Mouse (Mus musculus) hindbrain, embryonic 13.5 days (tissue): ENCODE results near the gene Srp9. TPM values are rescaled to one million over a fixed set of nuclear protein-coding genes. Genes with fewer than 3 reads are reported as not detected.
"Not testable (repeated sequence)": the region's sequence is repeated elsewhere in the genome, so short reads cannot be mapped to it uniquely, and the experiment has no call there.

ENCODE experiments used
- ATAC-seq: fragments of 200-750 bp; cut with Nextera tagmentation; 2 replicates; pipeline ENCODE4 v1.8.0; 2017; ENCODE audit warnings: moderate TSS enrichment; ENCODE audit not compliant: low FRiP score
- H3K27ac ChIP-seq: fragments of 300-500 bp; sonication (generic); 2 replicates; pipeline ENCODE4 v1.5.1; 2015; ENCODE audit warnings: inconsistent platforms, mild to moderate bottlenecking, moderate library complexity
- H3K27me3 ChIP-seq: fragments of 300-500 bp; sonication (generic); 2 replicates; pipeline ENCODE4 v1.6.1; 2015; ENCODE audit warnings: mild to moderate bottlenecking, inconsistent platforms
- H3K36me3 ChIP-seq: fragments of 300-500 bp; sonication (generic); 2 replicates; pipeline ENCODE4 v1.6.1; 2015; ENCODE audit warnings: mild to moderate bottlenecking, inconsistent platforms
- H3K4me1 ChIP-seq: fragments of 300-500 bp; sonication (generic); replicated peaks from 2 replicates; pipeline ENCODE4 v1.6.1; 2015; ENCODE audit warnings: inconsistent platforms
- H3K4me2 ChIP-seq: fragments of 300-500 bp; sonication (generic); 2 replicates; pipeline ENCODE4 v1.6.1; 2015; ENCODE audit warnings: inconsistent platforms, mild to moderate bottlenecking, moderate library complexity
- H3K4me3 ChIP-seq: fragments of 300-500 bp; sonication (generic); 2 replicates; pipeline ENCODE4 v1.5.1; 2015; ENCODE audit warnings: mild to moderate bottlenecking, inconsistent platforms
- H3K9ac ChIP-seq: fragments of 300-500 bp; sonication (generic); 2 replicates; pipeline ENCODE4 v1.6.1; 2015; ENCODE audit warnings: mild to moderate bottlenecking, inconsistent platforms
- H3K9me3 ChIP-seq: fragments of 300-500 bp; sonication (generic); 2 replicates; pipeline ENCODE4 v1.6.1; 2016; ENCODE audit warnings: inconsistent platforms
- WGBS: fragments of 180-500 bp; shearing (Covaris S2); methylation state at CpG from one replicate; pipeline ENCODE4 v1.1.7; 2015; 5-methylcytosine and 5-hydroxymethylcytosine counted together
- polyA plus RNA-seq: library from polyadenylated mRNA; unstranded; fragments of >200 nt; fragmentation: Nextera tagmentation; extraction: Ambion mirVana; gene quantifications from 2 replicates; pipeline ENCODE4 v1.2.1, GENCODE M21; 2015

Srp9 gene
- polyA plus RNA-seq, 1 experiment from 2014 or later = 140 TPM

GRCm38 (mm10) chr1:182159575-182159974 lies 35.0 kb downstream of the Srp9 start:
- H3K9me3 ChIP-seq = no peaks in the 10 kb centered on the region
- no peaks in the 10 kb centered on the region for H3K27me3 ChIP-seq
- no peaks in the 10 kb centered on the region for H3K4me1 ChIP-seq
- H3K27ac ChIP-seq = no peak overlapping the region
- 76% methylated on average over 3 of the region's 3 CpGs for WGBS
- H3K36me3 ChIP-seq = no peaks in the 10 kb centered on the region
- H3K4me2 ChIP-seq = no peak overlapping the region
- ATAC-seq = no peak
- no peak overlapping the region for H3K4me3 ChIP-seq
- H3K9ac ChIP-seq = no peak overlapping the region

GRCm38 (mm10) chr1:182162951-182163350 lies 38.4 kb downstream of the Srp9 start:
- Histone ChIP-seq H3K4me2 (no peak overlapping the region), H3K27me3 (no peaks in the 10 kb centered on the region), H3K27ac (no peak overlapping the region), H3K9ac (no peak overlapping the region), H3K36me3 (no peaks in the 10 kb centered on the region), H3K4me3 (no peak overlapping the region), H3K9me3 (no peaks in the 10 kb centered on the region), H3K4me1 (no peaks in the 10 kb centered on the region)
- 23% methylated on average over 5 of the region's 5 CpGs for WGBS
- no peak for ATAC-seq

GRCm38 (mm10) chr1:182164386-182164785 lies 39.8 kb downstream of the Srp9 start, which contains the start of gene Vmn1r1:
Vmn1r1 (minus strand) TSS chr1:182164486.
- no peaks in the 10 kb centered on the region for H3K36me3 ChIP-seq
- 88% methylated on average over 7 of the region's 7 CpGs for WGBS
- no peaks in the 10 kb centered on the region for H3K27me3 ChIP-seq
- H3K4me3 ChIP-seq = no peak within 1 kb of the TSS
- H3K4me1 ChIP-seq = no peaks in the 10 kb centered on the region
- H3K27ac ChIP-seq = no peak within 1 kb of the TSS
- no peak for ATAC-seq
- no peak within 1 kb of the TSS for H3K4me2 ChIP-seq
- H3K9me3 ChIP-seq = no peaks in the 10 kb centered on the region
- H3K9ac ChIP-seq = no peak within 1 kb of the TSS

GRCm38 (mm10) chr1:182170206-182170605 lies 45.7 kb downstream of the Srp9 start:
- not testable (repeated sequence) for H3K27ac ChIP-seq, H3K4me3 ChIP-seq, H3K9ac ChIP-seq, H3K4me2 ChIP-seq, H3K4me1 ChIP-seq, H3K27me3 ChIP-seq, ATAC-seq, H3K9me3 ChIP-seq, H3K36me3 ChIP-seq
- 90% methylated on average over 6 of the region's 6 CpGs for WGBS

- H3K27ac ChIP-seq, H3K36me3 ChIP-seq, H3K9ac ChIP-seq, H3K27me3 ChIP-seq, H3K4me2 ChIP-seq, H3K9me3 ChIP-seq, H3K4me3 ChIP-seq, H3K4me1 ChIP-seq, ATAC-seq: not testable (repeated sequence)
- 94% methylated on average over 19 of the region's 19 CpGs for WGBS
These were observed 52.4 kb downstream of the Srp9 start for GRCm38 (mm10) chr1:182176985-182177384.

GRCm38 (mm10) chr1:182181456-182182305 lies 57.1 kb downstream of the Srp9 start:
- ATAC-seq = no peak
- Histone ChIP-seq H3K4me1 (no peaks in the 10 kb centered on the region), H3K9ac (no peak overlapping the region), H3K27ac (no peak overlapping the region), H3K27me3 (no peaks in the 10 kb centered on the region), H3K9me3 (no peaks in the 10 kb centered on the region), H3K4me2 (no peak overlapping the region), H3K36me3 (no peaks in the 10 kb centered on the region), H3K4me3 (no peak overlapping the region)
- 55% methylated on average over 5 of the region's 5 CpGs for WGBS

Other genes with a start within 250 kb of the Srp9 start
- 35.3 and 37.9 TPM in 2 replicates for gene Enah, start 104.7 kb upstream of the Srp9 start, polyA plus RNA-seq
- gene Vmn1r1, start 39.7 kb downstream of the Srp9 start, polyA plus RNA-seq = not detected in 2 replicates
- 70.9 and 76.2 TPM in 2 replicates for gene Degs1, start 158.1 kb downstream of the Srp9 start, polyA plus RNA-seq
- 26.9 and 34.0 TPM in 2 replicates for gene Fbxo28, start 216.9 kb downstream of the Srp9 start, polyA plus RNA-seq